Mouse (Mus musculus) monocyte, adult 2 months (primary cell): ENCODE measurements around the gene Tmem51.
"Not testable (repeated sequence)": the region's sequence is repeated elsewhere in the genome, so short reads cannot be mapped to it uniquely, and the experiment has no call there.

Source experiments
- DNase-seq, 2 experiments: peaks; one replicate each; pipeline ENCODE4 v3.0.0; 2022; ENCODE audit warnings: low spot score in 2 of 2, low read depth in 1 of 2

Gene Tmem51

GRCm38 (mm10) chr4:142026965-142027364, 57.1 kb downstream of the Tmem51 start:
- DNase-seq, result no peak

GRCm38 (mm10) chr4:142024536-142024935, 59.6 kb downstream of the Tmem51 start:
- no peak for DNase-seq

GRCm38 (mm10) chr4:142023166-142023565, 60.9 kb downstream of the Tmem51 start:
- DNase-seq, result no peak

- DNase-seq, result peak in 1 of 2 experiments; percentile 53
These were observed 66.4 kb downstream of the Tmem51 start for GRCm38 (mm10) chr4:142017686-142018085.

GRCm38 (mm10) chr4:142014659-142015608, 69.2 kb downstream of the Tmem51 start, which contains the start of gene Fhad1:
Gene Fhad1 (minus strand): TSS chr4:142015082.
- peak in 1 of 2 experiments; percentile 28 for DNase-seq

GRCm38 (mm10) chr4:142011236-142011635, 72.9 kb downstream of the Tmem51 start:
- no peak for DNase-seq

GRCm38 (mm10) chr4:142010441-142010840, 73.7 kb downstream of the Tmem51 start:
- DNase-seq, result no peak

- DNase-seq, result no peak
These were observed 75.9 kb downstream of the Tmem51 start for GRCm38 (mm10) chr4:142008206-142008605.

- no peak for DNase-seq
These were observed 83.5 kb downstream of the Tmem51 start for GRCm38 (mm10) chr4:142000581-142000980.

GRCm38 (mm10) chr4:141999494-142000074, 84.5 kb downstream of the Tmem51 start:
- DNase-seq, result no peak

- DNase-seq, result no peak
These were observed 85.8 kb downstream of the Tmem51 start for GRCm38 (mm10) chr4:141998282-141998821.

GRCm38 (mm10) chr4:141996880-141997279, 87.2 kb downstream of the Tmem51 start:
- DNase-seq, result no peak

- DNase-seq, result no peak
These were observed 88.0 kb downstream of the Tmem51 start for GRCm38 (mm10) chr4:141996086-141996485.

- DNase-seq, result not testable (repeated sequence)
These were observed 90.0 kb downstream of the Tmem51 start for GRCm38 (mm10) chr4:141994062-141994471.

GRCm38 (mm10) chr4:141993347-141994061, 90.6 kb downstream of the Tmem51 start:
- DNase-seq, result no peak

GRCm38 (mm10) chr4:141992530-141993204, 91.4 kb downstream of the Tmem51 start:
- DNase-seq, result no peak

- no peak for DNase-seq
These were observed 95.9 kb downstream of the Tmem51 start for GRCm38 (mm10) chr4:141988178-141988577.

GRCm38 (mm10) chr4:141983689-141984088, 100.4 kb downstream of the Tmem51 start:
- DNase-seq, result no peak

GRCm38 (mm10) chr4:141981475-141981874, 102.6 kb downstream of the Tmem51 start:
- no peak for DNase-seq
